Mouse (Mus musculus): ENCODE measurements around the gene Pofut1.

Pofut1 gene

GRCm38 (mm10) chr2:153290938-153291928, 49.9 kb downstream of the Pofut1 start, which contains the start of gene Kif3b:
Kif3b (plus strand) TSS chr2:153291413.
- DNase-seq (ENCODE audit: low read depth, low spot score), result peak; percentile 93

- DNase-seq (ENCODE audit: low read depth, low spot score), result peak; percentile 76
Measured at GRCm38 (mm10) chr2:153292305-153292861, 51.0 kb downstream of the Pofut1 start.

- no peak for DNase-seq (ENCODE audit: low read depth, low spot score)
Measured at GRCm38 (mm10) chr2:153295196-153295595, 53.9 kb downstream of the Pofut1 start.

- no peak for DNase-seq (ENCODE audit: low read depth, low spot score)
Measured at GRCm38 (mm10) chr2:153297771-153298170, 56.4 kb downstream of the Pofut1 start.

GRCm38 (mm10) chr2:153298460-153298859, 57.1 kb downstream of the Pofut1 start:
- no peak for DNase-seq (ENCODE audit: low read depth, low spot score)

GRCm38 (mm10) chr2:153298863-153299262, 57.5 kb downstream of the Pofut1 start:
- DNase-seq (ENCODE audit: low read depth, low spot score), result no peak

GRCm38 (mm10) chr2:153301123-153301522, 59.8 kb downstream of the Pofut1 start:
- no peak for DNase-seq (ENCODE audit: low read depth, low spot score)

- peak; percentile 29 for DNase-seq (ENCODE audit: low read depth, low spot score)
Measured at GRCm38 (mm10) chr2:153305240-153305639, 63.9 kb downstream of the Pofut1 start.

- DNase-seq (ENCODE audit: low read depth, low spot score), result no peak
Measured at GRCm38 (mm10) chr2:153308586-153308985, 67.3 kb downstream of the Pofut1 start.

- DNase-seq (ENCODE audit: low read depth, low spot score), result no peak
Measured at GRCm38 (mm10) chr2:153309106-153309505, 67.8 kb downstream of the Pofut1 start.

- no peak for DNase-seq (ENCODE audit: low read depth, low spot score)
Measured at GRCm38 (mm10) chr2:153310228-153310627, 68.9 kb downstream of the Pofut1 start.

GRCm38 (mm10) chr2:153312884-153313283, 71.6 kb downstream of the Pofut1 start:
- DNase-seq (ENCODE audit: low read depth, low spot score), result no peak

GRCm38 (mm10) chr2:153318408-153318807, 77.1 kb downstream of the Pofut1 start:
- no peak for DNase-seq (ENCODE audit: low read depth, low spot score)

- no peak for DNase-seq (ENCODE audit: low read depth, low spot score)
Measured at GRCm38 (mm10) chr2:153319036-153319643, 77.8 kb downstream of the Pofut1 start.

All from ZHBTc4 (cell line).